Mouse (Mus musculus): ENCODE data around the gene Mturn.
A peak's percentile ranks its signal among the peaks of the same experiment; 100 is the strongest.

The Mturn gene

GRCm38 (mm10) chr6:54698691-54699476, 17.5 kb downstream of the Mturn start:
- DNase-seq (ENCODE audit: low spot score): peak; percentile 63

- peak; percentile 84 for DNase-seq (ENCODE audit: low spot score)
Observed at GRCm38 (mm10) chr6:54699477-54700056, 18.1 kb downstream of the Mturn start.

- no peak for DNase-seq (ENCODE audit: low spot score)
Observed at GRCm38 (mm10) chr6:54700516-54700915, 19.1 kb downstream of the Mturn start.

- DNase-seq (ENCODE audit: low spot score): no peak
Observed at GRCm38 (mm10) chr6:54701901-54702300, 20.5 kb downstream of the Mturn start.

GRCm38 (mm10) chr6:54703633-54704538, 22.5 kb downstream of the Mturn start:
- no peak for DNase-seq (ENCODE audit: low spot score)

GRCm38 (mm10) chr6:54704539-54704845, 23.1 kb downstream of the Mturn start:
- no peak for DNase-seq (ENCODE audit: low spot score)

GRCm38 (mm10) chr6:54704847-54705246, 23.4 kb downstream of the Mturn start:
- no peak for DNase-seq (ENCODE audit: low spot score)

- peak; percentile 79 for DNase-seq (ENCODE audit: low spot score)
Observed at GRCm38 (mm10) chr6:54705387-54705909, 24.0 kb downstream of the Mturn start.

- DNase-seq (ENCODE audit: low spot score): no peak
Observed at GRCm38 (mm10) chr6:54706099-54706498, 24.7 kb downstream of the Mturn start.

- DNase-seq (ENCODE audit: low spot score): no peak
Observed at GRCm38 (mm10) chr6:54706611-54707172, 25.3 kb downstream of the Mturn start.

GRCm38 (mm10) chr6:54708646-54709045, 27.2 kb downstream of the Mturn start:
- no peak for DNase-seq (ENCODE audit: low spot score)

GRCm38 (mm10) chr6:54715697-54716096, 34.3 kb downstream of the Mturn start:
- peak; percentile 75 for DNase-seq (ENCODE audit: low spot score)

- DNase-seq (ENCODE audit: low spot score): peak; percentile 75
Observed at GRCm38 (mm10) chr6:54718779-54719685, 37.6 kb downstream of the Mturn start.

- DNase-seq (ENCODE audit: low spot score): no peak
Observed at GRCm38 (mm10) chr6:54719686-54720310, 38.4 kb downstream of the Mturn start.

- DNase-seq (ENCODE audit: low spot score): no peak
Observed at GRCm38 (mm10) chr6:54720512-54721251, 39.3 kb downstream of the Mturn start.

GRCm38 (mm10) chr6:54721252-54721635, 39.8 kb downstream of the Mturn start:
- DNase-seq (ENCODE audit: low spot score): no peak

GRCm38 (mm10) chr6:54726309-54726708, 44.9 kb downstream of the Mturn start:
- DNase-seq (ENCODE audit: low spot score): no peak

GRCm38 (mm10) chr6:54726796-54727195, 45.4 kb downstream of the Mturn start:
- no peak for DNase-seq (ENCODE audit: low spot score)

- no peak for DNase-seq (ENCODE audit: low spot score)
Observed at GRCm38 (mm10) chr6:54727416-54727815, 46.0 kb downstream of the Mturn start.

All from T-cell, adult 2 months (primary cell).